Mouse (Mus musculus): ENCODE measurements around the gene Cryab.

Cryab gene

GRCm38 (mm10) chr9:50795266-50795665, 44.1 kb downstream of the Cryab start:
- in situ Hi-C loops (cut with MboI, MseI) = no loop called here

DNA sequence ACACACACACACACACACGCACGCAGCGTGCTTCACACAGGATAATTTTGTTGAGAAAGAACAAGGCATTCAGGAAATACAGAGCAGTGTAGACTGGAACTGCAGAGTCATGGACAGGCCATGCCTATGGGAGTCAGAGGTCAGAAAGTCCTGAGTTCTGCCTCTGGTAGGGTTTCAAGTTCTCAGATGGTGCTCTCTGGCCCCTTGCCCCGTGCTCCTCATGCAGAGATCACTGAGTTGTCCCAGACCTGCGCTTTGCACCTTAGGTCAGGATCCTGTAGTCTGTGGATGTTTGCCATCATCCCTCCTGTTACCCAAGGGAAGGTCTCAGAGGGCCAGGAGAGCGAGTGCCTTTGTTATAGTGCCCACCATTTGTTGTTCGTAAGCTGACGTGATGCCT, 45.7 kb downstream of the Cryab start:
- in situ Hi-C loops (cut with MboI, MseI) = no loop called here

DNA sequence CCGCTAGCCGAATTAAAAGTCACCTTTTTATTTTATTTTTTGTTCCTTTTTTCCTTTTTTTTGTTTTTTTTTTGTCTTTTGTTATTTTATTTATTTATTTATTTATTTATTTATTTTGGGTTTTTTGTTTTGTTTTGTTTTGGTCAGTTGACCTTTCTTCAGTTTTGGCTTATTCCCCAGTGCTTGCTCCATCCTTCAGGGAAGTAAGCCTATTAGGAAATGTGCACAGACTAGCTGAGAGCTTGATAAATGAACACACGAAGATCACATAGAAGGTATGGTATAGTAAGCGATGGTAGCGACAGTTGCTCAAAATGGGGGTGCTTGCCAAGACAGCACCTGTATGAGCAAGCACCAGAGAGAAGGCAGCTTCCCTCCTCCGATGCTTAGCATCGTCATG, 46.5 kb downstream of the Cryab start:
- in situ Hi-C loops (cut with MboI, MseI) = no loop called here

DNA sequence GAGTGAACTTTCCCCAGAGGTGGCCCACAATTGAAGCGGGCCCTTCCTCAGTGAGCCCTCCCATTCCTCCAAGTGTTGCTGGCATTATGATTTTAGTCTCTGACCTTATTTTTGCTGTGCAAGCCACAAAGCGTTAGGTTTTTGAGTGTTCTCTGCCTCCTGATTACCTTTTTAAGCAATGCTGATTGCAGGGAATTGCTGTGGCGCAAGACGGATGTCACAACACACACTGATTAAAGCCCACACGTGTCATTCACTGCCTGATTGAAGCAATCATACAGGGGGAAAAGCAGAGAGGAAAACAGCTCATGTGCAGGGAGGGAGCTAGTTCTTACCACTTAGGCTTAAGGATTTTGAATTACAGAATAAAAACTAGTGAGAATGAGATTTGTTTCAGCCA, 47.2 kb downstream of the Cryab start:
- in situ Hi-C loops (cut with MboI, MseI) = no loop called here

- in situ Hi-C loops (cut with MboI, MseI) = no loop called here
Observed at GRCm38 (mm10) chr9:50800985-50801384, 49.9 kb downstream of the Cryab start.

GRCm38 (mm10) chr9:50803055-50803671, 52.0 kb downstream of the Cryab start:
- in situ Hi-C loops (cut with MboI, MseI) = no loop called here
